Mouse (Mus musculus) brain, embryonic 14.5 days (tissue): ENCODE data around the gene Rara. TPM values are rescaled to one million over a fixed set of nuclear protein-coding genes. Genes with fewer than 3 reads are reported as not detected.
A peak's percentile ranks its signal among the peaks of the same experiment; 100 is the strongest.

ENCODE experiments used
- DNase-seq: peaks from one replicate; pipeline ENCODE4 v3.0.0-alpha.2; 2011; ENCODE audit warnings: low read depth
- CTCF ChIP-seq: fragments of 200-500 bp; IDR thresholded peaks from 2 replicates; pipeline ENCODE4 v1.5.1; 2012; ENCODE audit warnings: inconsistent platforms, mild to moderate bottlenecking, moderate library complexity, borderline replicate concordance; ENCODE audit not compliant: insufficient read depth, insufficient read length; ENCODE audit errors: extremely low read depth
- POLR2A ChIP-seq: fragments of 200-500 bp; IDR thresholded peaks from 2 replicates; pipeline ENCODE4 v1.6.1; 2012; ENCODE audit warnings: mild to moderate bottlenecking, inconsistent platforms, borderline replicate concordance; ENCODE audit not compliant: poor library complexity, insufficient read depth, insufficient read length, severe bottlenecking; ENCODE audit errors: extremely low read depth
- polyA plus RNA-seq: library from polyadenylated mRNA; depleted of rRNA; stranded (reverse); fragments of >200 nt; gene quantifications from 2 replicates; pipeline ENCODE4 v1.2.3, GENCODE M21; 2012

Gene Rara
- polyA plus RNA-seq, 1 experiment, result 14.4 TPM

DNA sequence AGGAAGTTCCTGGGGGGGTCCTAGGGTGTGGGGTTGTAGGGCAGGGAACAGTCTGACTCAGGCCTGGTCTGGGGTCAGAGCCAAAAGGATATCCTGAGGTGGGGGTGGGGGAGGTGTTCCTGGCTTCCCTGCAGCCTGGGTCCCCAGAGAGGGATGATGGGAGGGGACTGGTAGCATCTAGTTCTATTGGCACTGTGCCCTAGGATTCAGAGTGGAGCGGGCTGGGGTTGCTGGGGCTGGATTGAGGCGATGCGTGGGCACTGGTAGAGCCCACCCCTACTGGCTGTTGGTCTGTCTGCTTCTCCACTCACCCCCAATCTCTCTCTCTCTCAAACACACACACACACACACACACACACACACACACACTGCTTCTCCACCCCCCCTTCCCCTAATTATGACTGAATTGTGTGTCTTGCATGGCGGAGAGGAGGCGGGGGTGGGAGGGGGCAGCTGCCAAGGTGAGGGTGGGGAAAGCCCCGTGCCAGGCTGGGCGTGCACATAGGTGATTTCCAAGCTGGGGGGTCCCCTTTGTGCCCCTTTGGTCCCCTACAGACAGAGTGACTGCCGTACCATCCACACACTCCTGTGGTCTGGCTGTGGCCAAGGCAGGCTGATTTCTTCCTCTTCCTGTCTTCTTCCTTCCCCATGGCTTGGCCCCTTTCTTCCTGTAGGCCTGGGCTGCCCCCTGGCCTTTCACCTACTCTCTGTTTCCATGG lies 15.5 kb downstream of the Rara start:
- TF ChIP-seq CTCF (no peak), POLR2A (no peak)
- peak; percentile 70 for DNase-seq

- peak; percentile 25 for DNase-seq
- TF ChIP-seq CTCF (no peak), POLR2A (no peak)
These were observed 16.3 kb downstream of the Rara start for GRCm38 (mm10) chr11:98943741-98944461.

DNA sequence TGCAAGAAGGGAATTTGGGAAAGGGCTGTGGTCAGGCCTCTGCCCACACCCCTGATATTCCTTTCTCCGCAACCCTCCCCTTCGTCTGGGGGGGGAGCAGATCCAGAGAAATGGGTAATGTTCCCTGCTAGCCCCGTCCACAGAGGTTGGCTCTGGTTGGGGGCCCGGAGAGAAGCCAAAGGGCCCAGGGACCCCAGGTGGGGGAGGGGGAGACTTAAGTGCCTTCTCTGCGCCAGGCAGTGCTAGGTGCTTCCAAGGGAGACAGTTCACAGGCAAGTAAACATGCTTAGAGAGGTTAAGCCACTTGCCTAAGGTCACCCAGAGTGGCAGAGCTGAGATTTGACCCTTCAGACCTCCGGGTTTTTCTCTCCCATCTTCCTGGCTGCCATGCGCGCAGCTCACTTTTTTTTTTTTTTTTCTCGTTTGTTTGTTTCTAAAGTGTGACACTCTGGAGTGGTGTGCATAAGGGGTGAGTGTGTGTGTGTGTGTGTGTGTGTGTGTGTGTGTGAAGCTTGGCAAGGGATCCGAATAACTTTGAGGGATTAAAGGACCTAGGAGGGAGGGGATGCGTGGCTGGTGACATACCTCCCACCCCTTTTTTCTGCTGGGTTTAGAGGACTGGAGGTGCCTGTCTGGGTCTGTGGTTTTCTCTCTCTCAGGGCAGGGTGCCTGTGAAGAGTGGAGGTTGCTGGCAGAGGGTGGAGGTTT lies 17.4 kb downstream of the Rara start:
- no peak for TF ChIP-seq CTCF
- TF ChIP-seq POLR2A, result no peak
- peak; percentile 39 for DNase-seq

- TF ChIP-seq POLR2A (no peak), CTCF (no peak)
- DNase-seq, result no peak
These were observed 18.0 kb downstream of the Rara start for GRCm38 (mm10) chr11:98945605-98945977.

DNA sequence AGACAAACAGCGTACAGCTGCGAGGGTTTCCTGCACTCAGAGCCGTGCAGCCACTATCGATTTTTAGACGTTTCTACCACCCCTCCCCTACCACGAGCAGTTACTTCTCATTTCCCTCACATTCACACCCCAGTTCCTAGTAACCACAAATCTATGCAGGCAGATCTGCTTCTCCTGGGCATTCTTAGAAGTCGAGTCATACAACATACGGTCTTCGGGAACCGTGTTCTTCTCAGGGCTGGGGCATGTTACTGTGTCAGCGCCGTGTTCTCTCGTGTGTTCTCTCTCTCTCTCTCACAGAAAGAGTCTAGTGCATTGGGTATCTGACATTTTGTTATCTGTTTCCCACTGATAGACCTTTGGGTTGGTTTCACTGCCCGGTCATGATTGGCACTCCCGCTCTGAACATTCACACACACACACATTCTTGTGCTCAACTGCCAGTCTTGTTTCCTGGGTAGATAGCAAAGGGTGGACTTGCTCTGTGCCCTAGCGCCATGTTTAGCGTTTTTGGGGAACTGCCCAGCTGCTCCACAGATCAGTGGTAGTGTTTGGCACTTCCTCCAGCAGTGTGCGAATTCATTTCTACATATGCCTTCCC lies 20.5 kb downstream of the Rara start:
- no peak for DNase-seq
- TF ChIP-seq CTCF (no peak), POLR2A (no peak)

GRCm38 (mm10) chr11:98949242-98949957 lies 21.8 kb downstream of the Rara start:
- no peak for DNase-seq
- TF ChIP-seq CTCF, result no peak
- TF ChIP-seq POLR2A, result no peak

- no peak for DNase-seq
These were observed 22.4 kb downstream of the Rara start for GRCm38 (mm10) chr11:98949958-98950460.

GRCm38 (mm10) chr11:98950484-98950883 lies 22.9 kb downstream of the Rara start:
- no peak for TF ChIP-seq POLR2A
- DNase-seq, result no peak

More at GRCm38 (mm10) chr11:98949958-98950460, 22.4 kb downstream of the Rara start:
- TF ChIP-seq CTCF (no peak), POLR2A (no peak)

DNA sequence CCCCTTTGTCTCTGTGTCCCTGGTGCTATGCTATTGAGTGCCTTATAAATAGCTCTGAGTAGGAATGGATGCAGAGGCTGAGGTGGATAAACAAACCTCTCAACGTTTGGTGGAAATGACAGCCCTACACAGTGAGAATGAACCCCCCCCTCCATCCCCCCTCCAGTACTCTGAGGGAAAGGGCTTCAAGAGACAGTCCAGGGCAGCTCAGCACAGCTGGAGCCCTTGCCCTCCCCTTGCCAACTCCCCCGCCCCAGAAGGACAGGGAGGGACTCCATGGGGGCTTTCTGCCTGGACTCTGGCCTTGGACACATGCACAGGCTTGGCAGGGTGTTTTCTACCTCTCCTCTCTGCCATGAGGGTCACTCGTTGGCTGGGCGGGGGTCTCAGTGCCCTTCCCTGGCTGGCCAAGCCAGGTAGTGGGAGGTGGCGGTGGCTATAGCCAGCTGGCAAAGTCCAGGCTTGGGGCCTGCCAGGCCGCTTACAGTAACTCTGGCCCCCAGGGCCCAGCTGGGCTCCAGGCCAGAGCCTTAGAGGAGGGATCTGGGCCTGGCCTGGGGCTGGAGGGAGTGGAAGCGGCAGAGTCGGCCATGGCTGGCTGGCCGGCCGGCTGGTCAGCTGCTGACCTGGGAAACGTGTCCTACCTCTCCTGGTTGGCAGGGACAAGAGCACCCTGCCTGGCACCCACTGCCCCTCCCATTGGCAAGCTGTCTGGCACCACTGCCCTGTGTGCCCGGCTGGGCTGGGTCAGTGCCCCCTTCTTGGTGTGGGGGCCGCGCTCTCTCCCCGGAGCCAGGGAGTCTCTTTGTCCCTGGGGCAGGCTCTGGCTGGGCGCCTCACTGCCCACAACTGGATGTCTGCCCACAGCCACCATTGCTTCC lies 23.6 kb downstream of the Rara start:
- peak; percentile 76 for DNase-seq
- TF ChIP-seq CTCF, result no peak
- no peak for TF ChIP-seq POLR2A

DNA sequence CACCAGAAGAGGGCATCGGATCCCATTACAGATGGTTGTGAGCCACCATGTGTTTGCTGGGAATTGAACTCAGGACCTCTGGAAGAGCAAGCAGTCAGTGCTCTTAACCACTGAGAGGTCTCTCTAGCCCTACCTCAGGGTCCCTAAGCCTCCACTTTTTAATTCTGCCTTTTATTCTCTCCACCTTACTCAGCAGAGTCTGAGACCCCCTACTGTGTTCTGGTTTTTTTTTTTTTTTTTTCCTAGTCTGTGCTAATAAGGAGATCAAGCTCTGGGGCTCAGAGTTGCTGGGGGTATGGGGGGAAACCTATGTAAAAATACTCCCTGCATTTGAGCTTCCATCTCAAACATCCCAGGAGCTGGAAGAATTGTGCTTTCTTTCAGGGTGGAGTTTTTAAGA lies 24.5 kb downstream of the Rara start:
- no peak for DNase-seq
- no peak for TF ChIP-seq POLR2A
- TF ChIP-seq CTCF, result no peak
